Mouse (Mus musculus): ENCODE results near the gene Cend1. TPM values are rescaled to one million over a fixed set of nuclear protein-coding genes. Genes with fewer than 3 reads are reported as not detected.

Cend1 gene
- polyA plus RNA-seq, 1 experiment from 2014 or later: not detected

GRCm38 (mm10) chr7:141428701-141429100 is 590 bp downstream of the Cend1 start:
- TF ChIP-seq CTCF (IDR thresholded peaks at IDR 0.05; ENCODE audit: low read depth): no peak
- Histone ChIP-seq H3K4me1 (ENCODE audit: insufficient read depth) (no peaks in the 10 kb centered on the region), H3K27ac (ENCODE audit: low read depth) (no peak overlapping the region), H3K27me3 (ENCODE audit: insufficient read depth, low read length) (no peaks in the 10 kb centered on the region), H3K4me3 (ENCODE audit: low read depth, low read length) (no peak overlapping the region), H3K36me3 (ENCODE audit: insufficient read depth) (peaks cover 32% of the 10 kb centered on the region), H3K4me2 (no peak overlapping the region), H3K9ac (no peak overlapping the region), H3K9me3 (ENCODE audit: low read depth, low read length) (no peaks in the 10 kb centered on the region)
- ATAC-seq (ENCODE audit: insufficient read depth): no peak
- no peak for DNase-seq
- WGBS: 46% methylated on average over 5 of the region's 5 CpGs

GRCm38 (mm10) chr7:141426948-141427730 is 2.2 kb downstream of the Cend1 start:
- Histone ChIP-seq H3K9ac (no peak overlapping the region), H3K27ac (ENCODE audit: low read depth) (no peak overlapping the region), H3K9me3 (ENCODE audit: low read depth, low read length) (no peaks in the 10 kb centered on the region), H3K4me1 (ENCODE audit: insufficient read depth) (no peaks in the 10 kb centered on the region), H3K36me3 (ENCODE audit: insufficient read depth) (peaks cover 17% of the 10 kb centered on the region), H3K4me2 (no peak overlapping the region), H3K4me3 (ENCODE audit: low read depth, low read length) (no peak overlapping the region), H3K27me3 (ENCODE audit: insufficient read depth, low read length) (no peaks in the 10 kb centered on the region)
- ATAC-seq (ENCODE audit: insufficient read depth) (no peak), DNase-seq (no peak)
- WGBS: 71% methylated on average over 12 of the region's 12 CpGs
- no peak for TF ChIP-seq CTCF (IDR thresholded peaks at IDR 0.05; ENCODE audit: low read depth)

GRCm38 (mm10) chr7:141423811-141424210 is 5.5 kb downstream of the Cend1 start:
- Histone ChIP-seq H3K27ac (ENCODE audit: low read depth) (no peak overlapping the region), H3K4me2 (no peak overlapping the region), H3K4me3 (ENCODE audit: low read depth, low read length) (no peak overlapping the region), H3K9ac (no peak overlapping the region), H3K36me3 (ENCODE audit: insufficient read depth) (no peaks in the 10 kb centered on the region), H3K4me1 (ENCODE audit: insufficient read depth) (no peaks in the 10 kb centered on the region), H3K9me3 (ENCODE audit: low read depth, low read length) (no peaks in the 10 kb centered on the region), H3K27me3 (ENCODE audit: insufficient read depth, low read length) (no peaks in the 10 kb centered on the region)
- no peak for ATAC-seq (ENCODE audit: insufficient read depth)
- WGBS: 67% methylated on average over 4 of the region's 4 CpGs
- no peak for TF ChIP-seq CTCF (IDR thresholded peaks at IDR 0.05; ENCODE audit: low read depth)
- no peak for DNase-seq

- Histone ChIP-seq H3K27me3 (ENCODE audit: insufficient read depth, low read length) (no peaks in the 10 kb centered on the region), H3K27ac (ENCODE audit: low read depth) (no peak overlapping the region), H3K4me1 (ENCODE audit: insufficient read depth) (no peaks in the 10 kb centered on the region), H3K4me2 (no peak overlapping the region), H3K9ac (no peak overlapping the region), H3K9me3 (ENCODE audit: low read depth, low read length) (no peaks in the 10 kb centered on the region), H3K36me3 (ENCODE audit: insufficient read depth) (no peaks in the 10 kb centered on the region), H3K4me3 (ENCODE audit: low read depth, low read length) (no peak overlapping the region)
- TF ChIP-seq CTCF (IDR thresholded peaks at IDR 0.05; ENCODE audit: low read depth): no peak
- WGBS: 68% methylated on average over 9 of the region's 9 CpGs
- no peak for ATAC-seq (ENCODE audit: insufficient read depth)
- DNase-seq: no peak
These were observed 9.1 kb downstream of the Cend1 start for GRCm38 (mm10) chr7:141420030-141420702.

- H3K9ac ChIP-seq: no peak overlapping the region
- no peak for ATAC-seq (ENCODE audit: insufficient read depth)
These were observed 10.3 kb downstream of the Cend1 start for GRCm38 (mm10) chr7:141418970-141419369.

GRCm38 (mm10) chr7:141417731-141418681 is 11.3 kb downstream of the Cend1 start:
- no peak overlapping the region for H3K27ac ChIP-seq (ENCODE audit: low read depth)
- H3K4me2 ChIP-seq: no peak overlapping the region
- DNase-seq (no peak), ATAC-seq (ENCODE audit: insufficient read depth) (no peak)
- no peaks in the 10 kb centered on the region for H3K27me3 ChIP-seq (ENCODE audit: insufficient read depth, low read length)
- H3K4me3 ChIP-seq (ENCODE audit: low read depth, low read length): no peak overlapping the region
- no peaks in the 10 kb centered on the region for H3K9me3 ChIP-seq (ENCODE audit: low read depth, low read length)
- no peak for TF ChIP-seq CTCF (IDR thresholded peaks at IDR 0.05; ENCODE audit: low read depth)
- peaks cover 2% of the 10 kb centered on the region; the same call in 1 of the 2 replicates for H3K4me1 ChIP-seq (ENCODE audit: insufficient read depth)
- no peak overlapping the region for H3K9ac ChIP-seq
- H3K36me3 ChIP-seq (ENCODE audit: insufficient read depth): no peaks in the 10 kb centered on the region
- 63% methylated on average over 8 of the region's 8 CpGs for WGBS

More at GRCm38 (mm10) chr7:141418970-141419369, 10.3 kb downstream of the Cend1 start:
- Histone ChIP-seq H3K4me2 (no peak overlapping the region), H3K9me3 (ENCODE audit: low read depth, low read length) (no peaks in the 10 kb centered on the region), H3K4me1 (ENCODE audit: insufficient read depth) (no peaks in the 10 kb centered on the region), H3K27ac (ENCODE audit: low read depth) (no peak overlapping the region), H3K27me3 (ENCODE audit: insufficient read depth, low read length) (no peaks in the 10 kb centered on the region), H3K4me3 (ENCODE audit: low read depth, low read length) (no peak overlapping the region), H3K36me3 (ENCODE audit: insufficient read depth) (no peaks in the 10 kb centered on the region)
- DNase-seq: peak; percentile 62
- WGBS: 57% methylated on average over 7 of the region's 7 CpGs
- TF ChIP-seq CTCF (IDR thresholded peaks at IDR 0.05; ENCODE audit: low read depth): no peak
